ENCODE assay signal across 9 mouse cellular contexts in the genomic region with DNA sequence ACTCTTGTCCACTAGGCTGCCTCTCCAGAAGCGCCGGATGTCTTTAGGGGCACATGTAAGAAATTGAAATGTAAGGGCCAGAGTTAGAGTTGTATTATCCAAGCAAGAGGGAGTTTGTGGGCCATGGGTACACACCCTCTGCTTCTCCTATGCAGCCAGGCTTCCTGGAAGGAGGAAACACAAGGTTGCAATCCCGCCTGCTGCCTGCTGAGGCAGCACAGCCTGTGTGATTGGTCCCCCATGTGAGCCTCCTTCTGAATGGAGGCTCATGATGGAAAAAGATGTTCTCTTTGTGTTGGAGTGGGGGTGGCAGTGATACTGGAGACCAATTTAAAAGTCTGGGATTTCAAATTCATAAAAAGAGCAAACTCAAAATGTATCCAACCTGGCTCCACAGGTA. TPM values are rescaled to one million over a fixed set of nuclear protein-coding genes. Genes with fewer than 3 reads are reported as not detected.
A peak's percentile ranks its signal among the peaks of the same experiment; 100 is the strongest.
DNase-seq lines count a peak whose midpoint lies in the region; ATAC-seq and TF ChIP-seq lines count a peak whose summit lies in the region.
"Had no signal": no experiment of that assay in that cellular context is flagged by ENCODE, and none has a peak within 500 bp of the region (broad histone marks: within the 10 kb centered on the region; RNA-seq: fewer than 3 reads in every experiment).

No protein-coding gene starts in this region.

- H3K36me3 ChIP-seq in embryonic facial prominence, embryonic 11.5 days (replicated peaks; ENCODE audit: control insufficient read depth, insufficient read depth, low read depth, low read length), result no peaks in the 10 kb centered on the region
- H3K36me3 ChIP-seq: limb, embryonic 15.5 days had no signal

- ATAC-seq in embryonic facial prominence, embryonic 11.5 days (replicated peaks; ENCODE audit: insufficient number of reproducible peaks, low FRiP score, low TSS enrichment, low read depth), result no peak
- ATAC-seq in activated CD4-positive, CD25-positive, alpha-beta regulatory T cell, adult 4 months, result no peak

- no peaks in the 10 kb centered on the region for H3K4me1 ChIP-seq in embryonic facial prominence, embryonic 11.5 days (ENCODE audit: control insufficient read depth, insufficient read depth, low read length)

- no peak overlapping the region for H3K4me2 ChIP-seq in embryonic facial prominence, embryonic 11.5 days (ENCODE audit: low read depth, low read length)
- H3K4me2 ChIP-seq: limb, embryonic 15.5 days had no signal

- H3K9ac ChIP-seq in embryonic facial prominence, embryonic 11.5 days (replicated peaks; ENCODE audit: low read length), result no peak overlapping the region
- H3K9ac ChIP-seq: limb, embryonic 15.5 days had no signal

- intact Hi-C loops in left cerebral cortex, postnatal 36 days (cut with DNase I), result no loop called here

- no peak overlapping the region for H3K4me3 ChIP-seq in layer of hippocampus, adult 2 months
- H3K4me3 ChIP-seq in embryonic facial prominence, embryonic 11.5 days (ENCODE audit: low read depth, low read length), result no peak overlapping the region
- H3K4me3 ChIP-seq: limb, embryonic 15.5 days had no signal

- DNase-seq in layer of hippocampus, adult 2 months (ENCODE audit: low spot score in 2 of 2), result no peak
- DNase-seq in layer of hippocampus, adult 11-12 months (ENCODE audit: low spot score), result no peak
- DNase-seq in R1 (ENCODE audit: low read depth, low spot score), result peak; percentile 74
- DNase-seq in embryonic facial prominence, embryonic 11.5 days (ENCODE audit: low spot score), result peak; percentile 60
- peak; percentile 70 for DNase-seq in lung, postnatal 10 days
- DNase-seq in urinary bladder, postnatal 10 days (ENCODE audit: low spot score), result no peak
- no peak for DNase-seq in left cerebral cortex, postnatal 36 days (ENCODE audit: low spot score in 2 of 2)

- no peaks in the 10 kb centered on the region for H3K27me3 ChIP-seq in embryonic facial prominence, embryonic 11.5 days (ENCODE audit: control insufficient read depth, insufficient read depth, low read length)
- H3K27me3 ChIP-seq: limb, embryonic 15.5 days had no signal

- no peaks in the 10 kb centered on the region for H3K9me3 ChIP-seq in embryonic facial prominence, embryonic 11.5 days (replicated peaks; ENCODE audit: control insufficient read depth, low read length)
- H3K9me3 ChIP-seq: limb, embryonic 15.5 days had no signal

- no peak overlapping the region for H3K27ac ChIP-seq in layer of hippocampus, adult 2 months
- H3K27ac ChIP-seq in embryonic facial prominence, embryonic 11.5 days (replicated peaks; ENCODE audit: low read depth, low read length), result no peak overlapping the region
- H3K27ac ChIP-seq: limb, embryonic 15.5 days had no signal

- TF ChIP-seq CTCF in layer of hippocampus, adult 2 months (conservative IDR thresholded peaks at IDR 0.05), result peak; percentile 77

- WGBS in embryonic facial prominence, embryonic 11.5 days, result 83% methylated on average over 3 of the region's 3 CpGs

RNA-seq across cellular contexts. Expression of a gene that starts 22.0 kb away (rescaled TPM):
- 1 to 10 TPM; 3.6 to 4.0 TPM for total RNA-seq in layer of hippocampus, adult 2 months (2021)
- polyA plus RNA-seq in embryonic facial prominence, embryonic 11.5 days (2014; fragmentation: Nextera tagmentation; extraction: Ambion mirVana), result 28.9 and 29.6 TPM in 2 replicates
- not detected for polyA plus RNA-seq in activated CD4-positive, CD25-positive, alpha-beta regulatory T cell, adult 4 months (2017; shearing (Covaris generic))
- 10 to 100 TPM in 1 of 2 experiments, 1 to 10 TPM in 1; 3.1 to 19.7 TPM for total RNA-seq in left cerebral cortex, postnatal 36 days (2021)

RNA-seq across cellular contexts. Expression of a gene that starts 51.8 kb away (rescaled TPM):
- total RNA-seq in layer of hippocampus, adult 2 months (2021), result 10 to 100 TPM; 17.1 to 20.0 TPM
- polyA plus RNA-seq in embryonic facial prominence, embryonic 11.5 days (2014; fragmentation: Nextera tagmentation; extraction: Ambion mirVana), result 47.2 and 47.5 TPM in 2 replicates
- 10 to 100 TPM; 30.0 to 32.6 TPM for polyA plus RNA-seq in activated CD4-positive, CD25-positive, alpha-beta regulatory T cell, adult 4 months (2017; shearing (Covaris generic))
- total RNA-seq in left cerebral cortex, postnatal 36 days (2021), result 10 to 100 TPM; 13.8 to 17.4 TPM

Comparison
In these comparisons a context has a peak if more than half of its experiments do, and no peak if none do; other contexts are left out.
1. DNase-seq: peak in R1 (single experiment), embryonic facial prominence, embryonic 11.5 days (single experiment) and lung, postnatal 10 days (single experiment); none in layer of hippocampus, adult 2 months (0 of 2), layer of hippocampus, adult 11-12 months (single experiment), urinary bladder, postnatal 10 days (single experiment) and left cerebral cortex, postnatal 36 days (0 of 2).